Mouse (Mus musculus) midbrain, embryonic 13.5 days (tissue): ENCODE measurements at regions not wholly inside any gene's neighbourhood (a gene's known extent, or its start where the extent isn't known, plus 50 kb on each side); places are given as distances from the start of the nearest gene placed in this dataset.
A peak's percentile ranks its signal among the peaks of the same experiment; 100 is the strongest.

ENCODE experiments used
- ATAC-seq: fragments of 200-750 bp; cut with Nextera tagmentation; 2 replicates; pipeline ENCODE4 v1.8.0; 2017; ENCODE audit warnings: mild to moderate bottlenecking, moderate TSS enrichment, moderate library complexity
- H3K27ac ChIP-seq: fragments of 300-500 bp; sonication (generic); 2 replicates; pipeline ENCODE4 v1.5.1; 2015; ENCODE audit warnings: inconsistent platforms, mild to moderate bottlenecking, moderate library complexity
- H3K27me3 ChIP-seq: fragments of 300-500 bp; sonication (generic); 2 replicates; pipeline ENCODE4 v1.6.1; 2015; ENCODE audit warnings: mild to moderate bottlenecking, inconsistent platforms
- H3K36me3 ChIP-seq: fragments of 300-500 bp; sonication (generic); 2 replicates; pipeline ENCODE4 v1.6.1; 2015; ENCODE audit warnings: mild to moderate bottlenecking, inconsistent platforms
- H3K4me1 ChIP-seq: fragments of 300-500 bp; sonication (generic); replicated peaks from 2 replicates; pipeline ENCODE4 v1.6.1; 2015; ENCODE audit warnings: inconsistent platforms
- H3K4me2 ChIP-seq: fragments of 300-500 bp; sonication (generic); replicated peaks from 2 replicates; pipeline ENCODE4 v1.6.1; 2015; ENCODE audit warnings: moderate library complexity, mild to moderate bottlenecking, inconsistent platforms
- H3K4me3 ChIP-seq: fragments of 300-500 bp; sonication (generic); replicated peaks from 2 replicates; pipeline ENCODE4 v1.5.1; 2015; ENCODE audit warnings: mild to moderate bottlenecking, inconsistent platforms
- H3K9ac ChIP-seq: fragments of 300-500 bp; sonication (generic); replicated peaks from 2 replicates; pipeline ENCODE4 v1.6.1; 2015; ENCODE audit warnings: mild to moderate bottlenecking, inconsistent platforms
- H3K9me3 ChIP-seq: fragments of 300-500 bp; sonication (generic); 2 replicates; pipeline ENCODE4 v1.6.1; 2016; ENCODE audit warnings: mild to moderate bottlenecking, inconsistent platforms
- WGBS: fragments of 180-500 bp; shearing (Covaris S2); methylation state at CpG from one replicate; pipeline ENCODE4 v1.1.7; 2015; 5-methylcytosine and 5-hydroxymethylcytosine counted together

GRCm38 (mm10) chr14:120841311-120841710 is 69.7 kb upstream of the Ipo5 start:
- Histone ChIP-seq H3K27me3 (no peaks in the 10 kb centered on the region), H3K4me1 (no peaks in the 10 kb centered on the region), H3K27ac (no peak overlapping the region), H3K4me2 (no peak overlapping the region), H3K4me3 (no peak overlapping the region), H3K9ac (no peak overlapping the region), H3K36me3 (no peaks in the 10 kb centered on the region), H3K9me3 (no peaks in the 10 kb centered on the region)
- ATAC-seq: no peak
- 90% methylated on average over 6 of the region's 6 CpGs for WGBS

DNA sequence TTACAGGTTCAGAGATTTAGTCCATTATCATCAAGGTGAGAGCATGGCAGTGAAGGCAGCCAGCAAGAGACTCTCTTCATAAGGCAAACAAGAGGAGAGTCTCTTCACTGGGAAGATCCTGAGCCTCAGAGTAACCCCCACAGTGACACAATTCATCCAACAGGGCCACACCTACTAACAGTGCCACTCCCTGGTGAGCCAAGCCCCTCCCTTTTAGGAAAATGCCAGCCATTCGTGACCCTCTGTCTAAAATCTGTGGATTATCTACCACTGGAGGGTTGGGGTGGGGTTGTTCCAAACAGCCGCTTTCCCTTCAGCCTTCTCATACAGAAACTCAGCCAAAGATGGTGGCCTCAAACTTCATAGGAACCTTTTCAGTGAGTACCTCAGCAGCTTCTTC is 65.9 kb upstream of the Ipo5 start:
- Histone ChIP-seq H3K4me2 (no peak overlapping the region), H3K4me1 (0 out of 2 replicates have a peak, but pooled peaks cover 10% of the 10 kb centered on the region), H3K4me3 (no peak overlapping the region), H3K27ac (no peak overlapping the region), H3K9ac (no peak overlapping the region), H3K36me3 (no peaks in the 10 kb centered on the region), H3K27me3 (no peaks in the 10 kb centered on the region), H3K9me3 (no peaks in the 10 kb centered on the region)
- 63% methylated on average over 2 of the region's 2 CpGs for WGBS
- ATAC-seq: no peak

GRCm38 (mm10) chr14:120846073-120846850 is 64.8 kb upstream of the Ipo5 start:
- 0 out of 2 replicates have a peak, but pooled peaks cover 10% of the 10 kb centered on the region for H3K4me1 ChIP-seq
- WGBS: 65% methylated on average over 10 of the region's 10 CpGs
- H3K4me2 ChIP-seq: no peak overlapping the region
- no peak for ATAC-seq
- H3K27me3 ChIP-seq: no peaks in the 10 kb centered on the region
- no peaks in the 10 kb centered on the region for H3K36me3 ChIP-seq
- no peaks in the 10 kb centered on the region for H3K9me3 ChIP-seq
- no peak overlapping the region for H3K4me3 ChIP-seq
- no peak overlapping the region for H3K27ac ChIP-seq
- H3K9ac ChIP-seq: no peak overlapping the region

DNA sequence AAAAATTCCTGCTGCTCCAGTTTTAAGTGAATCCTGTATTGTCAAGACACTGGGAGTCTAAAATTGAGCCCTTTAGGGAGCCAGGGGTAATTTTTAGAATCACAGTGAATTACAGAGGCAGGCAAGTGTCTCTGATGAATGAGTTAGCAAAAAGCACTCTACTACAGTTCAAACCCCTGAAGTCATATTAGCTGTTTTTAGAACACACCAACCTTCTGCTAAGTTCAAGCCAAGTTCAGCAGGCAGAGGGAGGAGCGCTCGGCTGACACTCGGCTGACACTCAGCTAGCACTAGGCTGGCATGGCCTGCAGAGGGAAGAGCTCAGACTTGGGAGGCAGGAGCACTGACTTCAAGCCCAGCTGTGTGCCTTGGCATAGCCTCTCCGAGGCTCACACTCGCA is 64.0 kb upstream of the Ipo5 start:
- Histone ChIP-seq H3K9ac (no peak overlapping the region), H3K27me3 (no peaks in the 10 kb centered on the region), H3K9me3 (no peaks in the 10 kb centered on the region), H3K4me1 (0 out of 2 replicates have a peak, but pooled peaks cover 10% of the 10 kb centered on the region), H3K4me2 (no peak overlapping the region), H3K27ac (no peak overlapping the region), H3K4me3 (no peak overlapping the region), H3K36me3 (no peaks in the 10 kb centered on the region)
- 75% methylated on average over 5 of the region's 5 CpGs for WGBS
- ATAC-seq: no peak

DNA sequence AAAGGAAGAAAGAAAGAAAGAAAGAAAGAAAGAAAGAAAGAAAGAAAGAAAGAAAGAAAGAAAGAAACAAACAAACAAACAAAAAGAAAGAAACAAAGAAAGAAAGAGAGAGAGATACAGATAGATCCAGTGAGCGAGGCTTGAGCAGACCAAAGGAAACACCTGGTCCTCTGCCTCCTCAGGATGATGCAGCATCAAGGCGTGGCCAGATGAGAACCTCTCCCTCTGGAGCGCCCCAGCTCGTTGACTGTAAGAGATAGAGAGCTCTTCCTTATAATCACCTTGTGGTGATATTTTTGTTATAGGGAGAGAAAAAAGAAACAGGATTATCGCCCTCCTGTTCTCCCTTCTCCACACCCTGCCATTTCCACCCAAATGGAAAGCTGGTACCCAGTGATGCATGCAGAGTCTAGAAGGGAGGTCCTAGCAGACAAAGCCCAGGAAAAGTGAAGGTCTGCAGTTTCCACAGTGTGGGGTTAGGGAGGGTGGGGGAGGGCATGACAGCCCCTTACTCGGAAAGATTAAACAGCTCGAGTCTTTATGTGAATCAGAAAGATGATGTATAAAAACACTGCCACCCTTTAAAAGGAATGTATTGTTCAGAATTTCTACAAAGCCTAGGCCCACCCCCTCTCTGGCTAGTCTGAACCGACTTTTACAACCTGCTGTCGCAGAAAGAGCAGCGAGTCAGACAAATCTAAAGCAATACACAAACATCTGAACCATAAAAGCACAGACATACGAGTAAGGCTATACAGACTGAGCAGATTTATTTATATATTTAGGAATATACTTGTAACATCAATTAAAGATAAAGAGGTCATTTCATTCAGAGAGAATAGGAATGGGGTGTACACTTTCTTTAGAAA is 62.7 kb upstream of the Ipo5 start:
- no peak overlapping the region for H3K4me2 ChIP-seq
- no peak overlapping the region for H3K4me3 ChIP-seq
- H3K9ac ChIP-seq: no peak overlapping the region
- H3K4me1 ChIP-seq: 0 out of 2 replicates have a peak, but pooled peaks cover 10% of the 10 kb centered on the region
- H3K36me3 ChIP-seq: no peaks in the 10 kb centered on the region
- 0 out of 2 replicates have a peak, but pooled peaks have one; percentile 40 for ATAC-seq
- no peaks in the 10 kb centered on the region for H3K9me3 ChIP-seq
- WGBS: 34% methylated on average over 11 of the region's 11 CpGs
- no peak overlapping the region for H3K27ac ChIP-seq
- no peaks in the 10 kb centered on the region for H3K27me3 ChIP-seq

- Histone ChIP-seq H3K4me1 (0 out of 2 replicates have a peak, but pooled peaks cover 10% of the 10 kb centered on the region), H3K4me2 (no peak overlapping the region), H3K4me3 (no peak overlapping the region), H3K36me3 (no peaks in the 10 kb centered on the region), H3K9me3 (no peaks in the 10 kb centered on the region), H3K27ac (no peak overlapping the region), H3K9ac (no peak overlapping the region), H3K27me3 (no peaks in the 10 kb centered on the region)
- 69% methylated on average over 10 of the region's 10 CpGs for WGBS
- ATAC-seq: 0 out of 2 replicates have a peak, but pooled peaks have one; percentile 48
Measured at GRCm38 (mm10) chr14:120849159-120849558, 61.9 kb upstream of the Ipo5 start.

DNA sequence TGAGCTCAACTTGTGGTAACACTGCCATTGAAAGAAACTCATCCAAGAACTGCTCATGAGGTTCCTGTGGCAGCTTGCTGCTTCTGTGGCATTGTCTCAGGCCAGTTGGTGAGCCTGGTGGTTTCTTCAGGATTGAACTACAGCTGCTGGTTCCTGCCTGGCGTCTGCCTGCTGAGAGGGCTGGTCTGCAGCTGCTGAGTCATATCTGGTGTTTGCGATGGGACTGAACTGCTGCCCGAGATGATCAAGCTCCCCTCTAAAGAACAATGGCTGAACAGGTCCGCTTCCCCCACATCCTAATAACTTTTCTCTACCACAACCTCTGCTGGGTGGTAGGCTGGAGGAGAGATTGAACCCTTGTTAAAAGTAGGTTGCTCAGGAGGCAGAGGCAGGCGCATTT is 57.4 kb upstream of the Ipo5 start:
- peaks cover 4% of the 10 kb centered on the region for H3K9me3 ChIP-seq
- no peaks in the 10 kb centered on the region for H3K27me3 ChIP-seq
- no peak overlapping the region for H3K9ac ChIP-seq
- H3K4me3 ChIP-seq: no peak overlapping the region
- ATAC-seq: no peak
- 86% methylated on average over 5 of the region's 5 CpGs for WGBS
- no peaks in the 10 kb centered on the region for H3K36me3 ChIP-seq
- no peak overlapping the region for H3K4me2 ChIP-seq
- H3K27ac ChIP-seq: no peak overlapping the region
- H3K4me1 ChIP-seq: 0 out of 2 replicates have a peak, but pooled peaks cover 5% of the 10 kb centered on the region

GRCm38 (mm10) chr14:120854559-120854958 is 56.5 kb upstream of the Ipo5 start:
- ATAC-seq: no peak
- Histone ChIP-seq H3K27me3 (no peaks in the 10 kb centered on the region), H3K9ac (no peak overlapping the region), H3K27ac (no peak overlapping the region), H3K9me3 (peaks cover 5% of the 10 kb centered on the region), H3K4me3 (no peak overlapping the region), H3K36me3 (no peaks in the 10 kb centered on the region), H3K4me2 (no peak overlapping the region), H3K4me1 (no peaks in the 10 kb centered on the region)
- WGBS: 52% methylated on average over 7 of the region's 7 CpGs

- no peak overlapping the region for H3K4me3 ChIP-seq
- H3K9me3 ChIP-seq: peaks cover 5% of the 10 kb centered on the region
- no peak for ATAC-seq
- no peaks in the 10 kb centered on the region for H3K27me3 ChIP-seq
- H3K4me1 ChIP-seq: no peaks in the 10 kb centered on the region
- no peak overlapping the region for H3K4me2 ChIP-seq
- no peaks in the 10 kb centered on the region for H3K36me3 ChIP-seq
- WGBS: 95% methylated on average over 13 of the region's 13 CpGs
- H3K27ac ChIP-seq: no peak overlapping the region
- no peak overlapping the region for H3K9ac ChIP-seq
Measured at GRCm38 (mm10) chr14:120855181-120855580, 55.8 kb upstream of the Ipo5 start.
